Mouse (Mus musculus) embryonic facial prominence, embryonic 15.5 days (tissue): ENCODE results near the gene Nt5e. TPM values are rescaled to one million over a fixed set of nuclear protein-coding genes. Genes with fewer than 3 reads are reported as not detected.

Source experiments
- ATAC-seq: fragments of 200-750 bp; cut with Nextera tagmentation; 2 replicates; pipeline ENCODE4 v1.8.0; 2017; ENCODE audit warnings: low read depth, moderate TSS enrichment; ENCODE audit not compliant: insufficient number of reproducible peaks, low FRiP score, low TSS enrichment
- H3K27ac ChIP-seq: fragments of 300-500 bp; sonication (generic); replicated peaks from 2 replicates; pipeline ENCODE4 v1.5.1; 2015; ENCODE audit warnings: mild to moderate bottlenecking, inconsistent platforms
- H3K27me3 ChIP-seq: fragments of 300-500 bp; sonication (generic); 2 replicates; pipeline ENCODE4 v1.6.1; 2015; ENCODE audit warnings: inconsistent platforms
- H3K36me3 ChIP-seq: fragments of 300-500 bp; sonication (generic); 2 replicates; pipeline ENCODE4 v1.6.1; 2015; ENCODE audit warnings: mild to moderate bottlenecking, inconsistent platforms
- H3K4me1 ChIP-seq: fragments of 300-500 bp; sonication (generic); 2 replicates; pipeline ENCODE4 v1.6.1; 2015; ENCODE audit warnings: inconsistent platforms
- H3K4me2 ChIP-seq: fragments of 300-500 bp; sonication (generic); replicated peaks from 2 replicates; pipeline ENCODE4 v1.6.1; 2015; ENCODE audit warnings: mild to moderate bottlenecking, inconsistent platforms
- H3K4me3 ChIP-seq: fragments of 300-500 bp; sonication (generic); replicated peaks from 2 replicates; pipeline ENCODE4 v1.5.1; 2015; ENCODE audit warnings: mild to moderate bottlenecking, inconsistent platforms
- H3K9ac ChIP-seq: fragments of 300-500 bp; sonication (generic); 2 replicates; pipeline ENCODE4 v1.6.1; 2015; ENCODE audit warnings: inconsistent platforms
- H3K9me3 ChIP-seq: fragments of 300-500 bp; sonication (generic); replicated peaks from 2 replicates; pipeline ENCODE4 v1.6.1; 2016; ENCODE audit warnings: inconsistent platforms
- WGBS: fragments of 180-500 bp; shearing (Covaris S2); methylation state at CpG from one replicate; pipeline ENCODE4 v1.1.7; 2015; 5-methylcytosine and 5-hydroxymethylcytosine counted together
- polyA plus RNA-seq: library from polyadenylated mRNA; unstranded; fragments of >200 nt; fragmentation: Nextera tagmentation; extraction: Ambion mirVana; gene quantifications from 2 replicates; pipeline ENCODE4 v1.2.1, GENCODE M21; 2015

Nt5e gene
- polyA plus RNA-seq, 1 experiment from 2014 or later, result 18.9 TPM

DNA sequence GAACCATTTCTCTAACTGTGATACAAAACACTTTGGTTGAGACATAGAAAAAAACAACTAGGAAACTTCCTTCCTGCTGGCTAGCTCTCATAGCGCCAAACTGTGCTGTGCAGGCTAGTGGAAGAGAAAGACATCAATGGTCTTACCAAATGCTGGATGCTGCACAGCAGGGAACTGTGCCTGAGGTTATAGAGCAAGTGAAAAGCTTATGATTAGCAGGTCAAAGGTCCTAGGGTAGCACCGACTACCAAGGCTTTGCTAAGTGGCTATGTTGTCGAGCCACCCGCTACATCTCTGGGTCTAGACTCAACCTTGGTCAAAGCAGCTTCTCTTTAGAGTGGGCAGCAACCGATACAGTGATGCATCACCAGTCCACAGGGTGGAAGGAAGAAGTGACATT lies 61.8 kb downstream of the Nt5e start:
- no peaks in the 10 kb centered on the region for H3K9me3 ChIP-seq
- no peak overlapping the region for H3K27ac ChIP-seq
- H3K27me3 ChIP-seq, result no peaks in the 10 kb centered on the region
- no peak for ATAC-seq
- no peak overlapping the region for H3K9ac ChIP-seq
- no peaks in the 10 kb centered on the region for H3K4me1 ChIP-seq
- H3K36me3 ChIP-seq, result peaks cover 20% of the 10 kb centered on the region; the same call in 1 of the 2 replicates
- no peak overlapping the region for H3K4me3 ChIP-seq
- WGBS, result 55% methylated on average over 5 of the region's 5 CpGs
- H3K4me2 ChIP-seq, result no peak overlapping the region

DNA sequence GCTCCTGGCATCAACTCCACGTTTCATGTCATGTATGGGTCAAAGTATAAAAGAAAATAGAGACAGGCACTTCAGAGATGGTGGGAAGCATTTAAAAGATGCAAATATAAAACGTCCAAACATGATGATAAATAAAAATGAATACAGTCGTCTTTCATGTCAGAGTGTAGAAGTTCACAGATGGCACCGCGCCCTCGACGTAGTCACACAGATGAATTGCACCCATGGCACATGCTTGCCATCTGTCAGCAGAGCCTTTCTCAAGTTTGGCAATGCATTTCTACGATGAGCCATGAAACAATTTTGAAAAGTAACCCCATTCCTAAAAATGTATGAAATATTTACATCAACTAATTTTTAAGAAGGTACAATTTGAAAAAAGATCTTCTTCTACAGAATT lies 67.9 kb downstream of the Nt5e start:
- H3K27ac ChIP-seq, result no peak overlapping the region
- WGBS, result 61% methylated on average over 8 of the region's 8 CpGs

DNA sequence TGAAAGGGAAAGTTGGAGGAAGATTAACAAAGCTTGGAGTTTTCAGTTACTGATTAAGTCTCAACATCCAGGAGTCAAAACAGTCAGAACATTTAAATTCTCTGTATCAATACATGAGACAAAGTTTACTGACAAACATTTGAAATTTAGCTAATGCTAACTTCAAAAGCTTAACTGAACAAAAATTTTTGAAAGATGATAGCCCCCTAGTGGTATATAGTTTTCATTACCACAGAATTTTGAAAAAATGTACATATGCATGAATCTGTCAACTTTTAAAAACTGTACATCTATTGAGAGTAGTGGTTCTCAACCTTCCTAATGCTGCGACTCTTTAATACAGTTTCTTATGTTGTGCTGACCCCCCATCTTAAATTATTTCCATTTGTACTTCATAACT lies 71.5 kb downstream of the Nt5e start:
- 63% methylated on average over 1 of the region's 1 CpGs for WGBS
- no peaks in the 10 kb centered on the region for H3K4me1 ChIP-seq
- H3K9ac ChIP-seq, result no peak overlapping the region
- ATAC-seq, result no peak
- no peaks in the 10 kb centered on the region for H3K9me3 ChIP-seq
- no peak overlapping the region for H3K4me2 ChIP-seq
- H3K27me3 ChIP-seq, result no peaks in the 10 kb centered on the region
- H3K36me3 ChIP-seq, result peaks cover 25% of the 10 kb centered on the region
- H3K27ac ChIP-seq, result no peak overlapping the region
- H3K4me3 ChIP-seq, result no peak overlapping the region

More for the DNA sequence above, 67.9 kb downstream of the Nt5e start:
- Histone ChIP-seq H3K4me1 (no peaks in the 10 kb centered on the region), H3K36me3 (peaks cover 33% of the 10 kb centered on the region), H3K27me3 (no peaks in the 10 kb centered on the region), H3K9ac (no peak overlapping the region), H3K4me3 (no peak overlapping the region), H3K9me3 (no peaks in the 10 kb centered on the region), H3K4me2 (no peak overlapping the region)
- no peak for ATAC-seq

DNA sequence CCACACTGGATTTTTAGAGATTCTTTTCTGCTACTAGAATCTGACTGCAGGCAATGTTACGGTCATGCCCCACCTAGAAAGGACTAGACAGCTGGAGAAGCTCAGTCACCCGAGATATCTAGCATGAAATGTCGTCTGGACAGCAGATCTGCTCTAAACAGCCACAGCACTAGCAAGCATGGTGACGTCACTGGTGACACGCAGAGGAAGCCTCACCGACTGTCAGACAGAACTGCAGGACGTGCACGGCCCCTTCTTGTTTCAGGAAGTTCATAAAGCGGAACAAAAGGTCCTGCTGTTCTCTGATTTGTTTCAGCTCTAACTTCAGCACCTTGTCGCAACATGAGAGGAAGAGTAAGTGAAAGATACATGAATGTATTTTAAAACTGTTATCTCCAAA lies 77.1 kb downstream of the Nt5e start:
- Histone ChIP-seq H3K4me2 (no peak overlapping the region), H3K4me1 (no peaks in the 10 kb centered on the region), H3K4me3 (no peak overlapping the region), H3K27me3 (no peaks in the 10 kb centered on the region), H3K36me3 (0 out of 2 replicates have a peak, but pooled peaks cover 3% of the 10 kb centered on the region), H3K9me3 (no peaks in the 10 kb centered on the region), H3K9ac (no peak overlapping the region), H3K27ac (no peak overlapping the region)
- ATAC-seq, result no peak
- WGBS, result 55% methylated on average over 10 of the region's 10 CpGs

DNA sequence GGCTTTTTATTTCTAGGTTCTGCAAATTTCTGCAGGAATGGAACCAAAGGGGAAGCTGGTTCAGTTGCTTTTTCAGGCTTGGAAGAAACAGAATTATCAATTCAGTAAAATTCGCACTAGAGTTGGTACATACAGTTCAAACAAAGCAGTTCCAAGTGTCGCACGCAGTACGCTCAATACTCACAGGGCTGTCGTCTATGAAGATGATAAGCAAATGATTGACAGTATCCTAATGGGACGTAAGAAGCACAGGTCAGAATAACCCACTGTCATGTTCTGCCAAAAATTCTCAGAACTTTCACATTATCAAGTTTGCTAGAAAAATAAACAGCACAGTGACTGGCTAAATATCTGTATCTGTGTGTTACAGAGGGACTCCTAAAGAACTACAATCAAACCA lies 77.5 kb downstream of the Nt5e start:
- Histone ChIP-seq H3K9me3 (no peaks in the 10 kb centered on the region), H3K4me1 (no peaks in the 10 kb centered on the region), H3K4me2 (no peak overlapping the region), H3K9ac (no peak overlapping the region), H3K27ac (no peak overlapping the region), H3K4me3 (no peak overlapping the region), H3K27me3 (no peaks in the 10 kb centered on the region), H3K36me3 (0 out of 2 replicates have a peak, but pooled peaks cover 3% of the 10 kb centered on the region)
- ATAC-seq, result no peak
- 92% methylated on average over 6 of the region's 6 CpGs for WGBS

DNA sequence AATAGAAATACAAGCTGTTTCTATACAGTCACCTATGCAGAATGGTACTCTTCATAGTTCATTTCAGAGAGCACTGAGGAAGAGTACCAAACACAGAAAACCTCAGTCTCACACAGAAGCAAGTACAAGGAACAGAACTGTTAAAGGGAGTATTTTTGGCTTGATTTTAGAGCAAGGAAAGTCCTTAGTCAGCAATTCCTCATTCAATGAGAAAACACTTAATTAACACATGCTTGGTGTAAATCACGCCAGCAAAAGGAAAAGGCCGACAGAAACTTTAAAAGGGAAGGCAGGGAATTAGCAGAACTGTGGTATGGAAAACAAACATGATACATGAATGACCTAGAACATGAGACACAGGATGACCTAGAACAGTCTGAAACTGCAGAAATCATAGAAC lies 83.0 kb downstream of the Nt5e start:
- Histone ChIP-seq H3K9ac (no peak overlapping the region), H3K4me3 (no peak overlapping the region), H3K4me2 (no peak overlapping the region), H3K4me1 (no peaks in the 10 kb centered on the region), H3K9me3 (no peaks in the 10 kb centered on the region), H3K36me3 (0 out of 2 replicates have a peak, but pooled peaks cover 6% of the 10 kb centered on the region), H3K27me3 (no peaks in the 10 kb centered on the region), H3K27ac (no peak overlapping the region)
- ATAC-seq, result no peak
- WGBS, result 90% methylated on average over 2 of the region's 2 CpGs

DNA sequence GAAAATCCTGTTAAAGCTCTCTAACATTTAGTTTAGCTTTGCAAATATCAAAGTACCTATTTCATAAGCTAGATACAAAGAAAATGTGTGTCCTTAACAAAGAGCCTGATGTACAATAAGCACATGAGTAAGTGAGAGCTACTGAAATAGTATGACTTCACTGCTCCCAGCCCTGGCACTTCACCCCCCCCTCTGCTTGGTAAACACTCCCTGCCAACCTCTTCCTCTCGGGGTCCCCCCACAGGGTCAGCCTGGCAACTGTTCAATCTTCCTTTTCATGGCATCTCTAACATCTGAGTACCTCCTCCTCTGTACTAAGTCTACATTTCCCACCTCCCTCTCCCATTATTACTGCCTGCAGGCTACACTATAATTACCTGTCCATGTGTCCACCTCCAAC lies 89.8 kb downstream of the Nt5e start:
- Histone ChIP-seq H3K4me3 (no peak overlapping the region), H3K36me3 (peaks cover 11% of the 10 kb centered on the region; the same call in 1 of the 2 replicates), H3K9ac (no peak overlapping the region), H3K27me3 (no peaks in the 10 kb centered on the region), H3K4me2 (no peak overlapping the region), H3K9me3 (no peaks in the 10 kb centered on the region), H3K4me1 (no peaks in the 10 kb centered on the region), H3K27ac (no peak overlapping the region)
- 81% methylated on average over 1 of the region's 1 CpGs for WGBS
- ATAC-seq, result no peak

Other genes starting within 250 kb of the Nt5e start
- 26.5 and 29.0 TPM in 2 replicates for gene Snx14, start 111.8 kb downstream of the Nt5e start, polyA plus RNA-seq
- gene Gm20537, start 129.4 kb downstream of the Nt5e start, polyA plus RNA-seq, result 0.54 and 0.71 TPM in 2 replicates
- gene Syncrip, start 155.4 kb downstream of the Nt5e start, polyA plus RNA-seq, result 83.1 and 86.0 TPM in 2 replicates
- 12.8 and 14.1 TPM in 2 replicates for gene Zfp949, start 220.8 kb downstream of the Nt5e start, polyA plus RNA-seq